Mouse (Mus musculus): Measurements from ENCODE around the gene Ggn.

DNA sequence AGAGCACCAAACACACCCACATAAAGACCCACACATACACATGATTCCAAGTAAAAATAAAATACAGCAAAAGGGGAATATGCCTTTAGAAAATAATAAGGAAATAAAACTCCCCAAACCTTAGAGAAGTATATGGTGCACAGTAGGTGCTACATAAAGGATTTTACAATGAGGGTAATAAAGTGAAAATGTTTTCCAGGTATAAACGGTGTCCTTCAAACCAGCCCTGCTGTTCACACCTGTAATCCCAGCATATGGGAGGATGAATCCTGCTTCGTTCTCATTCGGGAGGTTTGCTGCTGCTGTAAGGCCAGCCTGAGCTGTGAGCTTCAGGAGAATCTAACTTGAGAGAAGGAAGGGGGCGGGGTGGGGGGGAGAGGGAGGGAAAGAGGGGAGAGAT, 35.8 kb upstream of the Ggn start:
- no peak for TF ChIP-seq GATA1 (IDR thresholded peaks at IDR 0.05; ENCODE audit: borderline replicate concordance, low read length)
- TF ChIP-seq FLI1 (IDR thresholded peaks at IDR 0.05; ENCODE audit: low read length): no peak

Measured in megakaryocyte, embryonic 14.5 days (primary cell).